Mouse (Mus musculus) myocyte (in vitro differentiated cells): Measurements from ENCODE around the gene Defb19. TPM values are rescaled to one million over a fixed set of nuclear protein-coding genes. Genes with fewer than 3 reads are reported as not detected.

Source experiments
- H3K27me3 ChIP-seq: one replicate; pipeline ENCODE4 v1.6.1; 2011; ENCODE audit not compliant: control insufficient read depth, insufficient read depth, insufficient read length
- H3K36me3 ChIP-seq: one replicate; pipeline ENCODE4 v1.6.1; 2011; ENCODE audit not compliant: control insufficient read depth, insufficient read depth
- H3K4me2 ChIP-seq: one replicate; pipeline ENCODE4 v1.6.1; 2011; ENCODE audit warnings: low read depth, control low read depth
- H3K4me3 ChIP-seq: one replicate; pipeline ENCODE4 v1.5.1; 2011; ENCODE audit warnings: mild to moderate bottlenecking, control low read depth, moderate library complexity
- H3K79me2 ChIP-seq: one replicate; pipeline ENCODE4 v1.6.1; 2011; ENCODE audit not compliant: control insufficient read depth, insufficient read depth
- H3ac ChIP-seq: one replicate; pipeline ENCODE4 v1.6.1; 2011; ENCODE audit not compliant: control insufficient read depth, insufficient read length
- CEBPB ChIP-seq: IDR thresholded peaks from 2 replicates; pipeline ENCODE4 v1.6.1; 2011; ENCODE audit warnings: mild to moderate bottlenecking, moderate library complexity; ENCODE audit not compliant: poor library complexity, insufficient read depth, severe bottlenecking
- E2F4 ChIP-seq: IDR thresholded peaks from one replicate; pipeline ENCODE4 v1.6.1; 2011; ENCODE audit warnings: mild to moderate bottlenecking, control low read depth, moderate library complexity; ENCODE audit not compliant: insufficient read depth
- MAX ChIP-seq: IDR thresholded peaks from one replicate; pipeline ENCODE4 v1.6.1; 2011; ENCODE audit warnings: low read depth, mild to moderate bottlenecking, control low read depth
- MYOD1 ChIP-seq, 3 experiments: IDR thresholded peaks; one replicate each; pipeline ENCODE4 v1.6.1; 2011; ENCODE audit warnings: control low read depth in 2 of 3, low read depth in 2 of 3, mild to moderate bottlenecking in 2 of 3, moderate library complexity in 1 of 3; ENCODE audit not compliant: insufficient read length in 2 of 3, control insufficient read depth in 1 of 3
- MYOG ChIP-seq, 3 experiments: IDR thresholded peaks; one replicate each; pipeline ENCODE4 v1.6.1; 2011; ENCODE audit warnings: control low read depth in 2 of 3, low read depth in 2 of 3, mild to moderate bottlenecking in 2 of 3; ENCODE audit not compliant: insufficient read length in 2 of 3, control insufficient read depth in 1 of 3, insufficient read depth in 1 of 3
- POLR2A ChIP-seq: IDR thresholded peaks from one replicate; pipeline ENCODE4 v1.6.1; 2011; ENCODE audit warnings: low read depth, mild to moderate bottlenecking, control low read depth, moderate library complexity; ENCODE audit not compliant: insufficient read length
- POLR2AphosphoS2 ChIP-seq: IDR thresholded peaks from one replicate; pipeline ENCODE4 v1.6.1; 2011; ENCODE audit warnings: low read depth, control low read depth; ENCODE audit not compliant: insufficient read length
- REST ChIP-seq: IDR thresholded peaks from one replicate; pipeline ENCODE4 v1.6.1; 2011; ENCODE audit warnings: mild to moderate bottlenecking, control low read depth, moderate library complexity; ENCODE audit not compliant: insufficient read depth, insufficient read length
- SRF ChIP-seq: IDR thresholded peaks from one replicate; pipeline ENCODE4 v1.6.1; 2011; ENCODE audit warnings: low read depth; ENCODE audit not compliant: control insufficient read depth, insufficient read length
- TCF12 ChIP-seq: IDR thresholded peaks from one replicate; pipeline ENCODE4 v1.6.1; 2011; ENCODE audit warnings: mild to moderate bottlenecking, control low read depth; ENCODE audit not compliant: poor library complexity, insufficient read depth, severe bottlenecking
- TCF3 ChIP-seq: IDR thresholded peaks from one replicate; pipeline ENCODE4 v1.6.1; 2011; ENCODE audit warnings: low read depth, control low read depth; ENCODE audit not compliant: insufficient read length
- USF1 ChIP-seq: IDR thresholded peaks from one replicate; pipeline ENCODE4 v1.6.1; 2011; ENCODE audit warnings: low read depth, mild to moderate bottlenecking, control low read depth, moderate library complexity
- polyA plus RNA-seq: library from polyadenylated mRNA; unstranded; fragments of >200 nt; fragmentation: generic; extraction: Trizol; gene quantifications from one replicate; pipeline ENCODE4 v1.2.1, GENCODE M21; 2012; ENCODE audit warnings: missing spikeins

Gene Defb19
- polyA plus RNA-seq, 1 experiment, result not detected

GRCm38 (mm10) chr2:152625256-152625655, 45.1 kb upstream of the Defb19 start:
- Histone ChIP-seq H3K79me2 (peaks cover 19% of the 10 kb centered on the region), H3K36me3 (no peaks in the 10 kb centered on the region), H3ac (no peak overlapping the region), H3K27me3 (no peaks in the 10 kb centered on the region), H3K4me2 (no peak overlapping the region), H3K4me3 (no peak overlapping the region)
- TF ChIP-seq USF1 (peak; percentile 71), TCF3 (no peak), REST (no peak), POLR2AphosphoS2 (no peak), MYOG (IDR thresholded peaks at IDR 0.05; ENCODE audit: control insufficient read depth in 1 of 3, insufficient read depth in 1 of 3, insufficient read length in 2 of 3, low read depth in 2 of 3) (no peak), POLR2A (no peak)

GRCm38 (mm10) chr2:152624566-152624965, 44.5 kb upstream of the Defb19 start:
- H3K79me2 ChIP-seq, result peaks cover 19% of the 10 kb centered on the region
- H3ac ChIP-seq, result no peak overlapping the region
- H3K36me3 ChIP-seq, result no peaks in the 10 kb centered on the region
- H3K4me3 ChIP-seq, result no peak overlapping the region
- H3K4me2 ChIP-seq, result no peak overlapping the region
- TF ChIP-seq MYOD1 (IDR thresholded peaks at IDR 0.05; ENCODE audit: control insufficient read depth in 1 of 3, insufficient read length in 2 of 3, low read depth in 2 of 3) (no peak), TCF3 (no peak)
- no peaks in the 10 kb centered on the region for H3K27me3 ChIP-seq

GRCm38 (mm10) chr2:152622953-152623352, 42.8 kb upstream of the Defb19 start, which contains the start of gene Defb25:
TSS of gene Defb25 (minus strand) at chr2:152623053.
- TF ChIP-seq MYOD1 (IDR thresholded peaks at IDR 0.05; ENCODE audit: control insufficient read depth in 1 of 3, insufficient read length in 2 of 3, low read depth in 2 of 3) (no peak), MYOG (IDR thresholded peaks at IDR 0.05; ENCODE audit: control insufficient read depth in 1 of 3, insufficient read depth in 1 of 3, insufficient read length in 2 of 3, low read depth in 2 of 3) (no peak), E2F4 (no peak), POLR2AphosphoS2 (no peak), CEBPB (no peak), MAX (no peak), SRF (no peak), TCF12 (no peak), REST (no peak), USF1 (no peak), POLR2A (no peak), TCF3 (no peak)
- Histone ChIP-seq H3K4me2 (peak within 1 kb of the TSS; percentile 64), H3K79me2 (peaks cover 14% of the 10 kb centered on the region), H3K4me3 (no peak within 1 kb of the TSS), H3K36me3 (no peaks in the 10 kb centered on the region), H3K27me3 (no peaks in the 10 kb centered on the region), H3ac (no peak within 1 kb of the TSS)

- Histone ChIP-seq H3ac (no peak overlapping the region), H3K36me3 (no peaks in the 10 kb centered on the region), H3K4me3 (no peak overlapping the region), H3K27me3 (no peaks in the 10 kb centered on the region), H3K79me2 (peaks cover 6% of the 10 kb centered on the region), H3K4me2 (peak overlapping the region; percentile 64)
- TF ChIP-seq POLR2AphosphoS2 (no peak), POLR2A (no peak), MYOD1 (IDR thresholded peaks at IDR 0.05; ENCODE audit: control insufficient read depth in 1 of 3, insufficient read length in 2 of 3, low read depth in 2 of 3) (peak in 1 of 3 experiments; percentile 1), TCF3 (no peak), SRF (no peak), E2F4 (no peak)
Observed at GRCm38 (mm10) chr2:152622151-152622550, 42.0 kb upstream of the Defb19 start.

GRCm38 (mm10) chr2:152620367-152621134, 40.4 kb upstream of the Defb19 start:
- TF ChIP-seq MYOD1 (IDR thresholded peaks at IDR 0.05; ENCODE audit: control insufficient read depth in 1 of 3, insufficient read length in 2 of 3, low read depth in 2 of 3) (peak; percentile 25 to 89 (median 86)), MYOG (IDR thresholded peaks at IDR 0.05; ENCODE audit: control insufficient read depth in 1 of 3, insufficient read depth in 1 of 3, insufficient read length in 2 of 3, low read depth in 2 of 3) (peak in 1 of 3 experiments; percentile 64), TCF12 (peak; percentile 5), REST (no peak), POLR2A (peak; percentile 12)
- Histone ChIP-seq H3K4me3 (no peak overlapping the region), H3K79me2 (no peaks in the 10 kb centered on the region), H3K4me2 (peak overlapping the region; percentile 64), H3K27me3 (no peaks in the 10 kb centered on the region), H3K36me3 (no peaks in the 10 kb centered on the region), H3ac (no peak overlapping the region)
